Mouse (Mus musculus) granulocyte monocyte progenitor cell, adult 5-6 weeks (primary cell): ENCODE data around the gene Pkdcc. TPM values are rescaled to one million over a fixed set of nuclear protein-coding genes. Genes with fewer than 3 reads are reported as not detected.

ENCODE experiments used
- ATAC-seq: replicated peaks from 2 replicates; pipeline ENCODE4 v1.8.0; 2016; ENCODE audit warnings: mild to moderate bottlenecking, moderate TSS enrichment, inconsistent platforms; ENCODE audit not compliant: poor library complexity, severe bottlenecking
- total RNA-seq, 2 experiments: library from RNA; stranded (forward) in 1 of 2; stranded (reverse) in 1 of 2; fragments of 200-712, 200-1000 nt in 1 of 2; fragments of >200 nt in 1 of 2; fragmentation: Nextera tagmentation in 1 of 2; gene quantifications; 2 replicates each; pipeline ENCODE4 v1.2.3; 2014 to 2017

The Pkdcc gene
- total RNA-seq, 2 experiments from 2014 or later: 1.8 TPM; not detected in 1

- no peak for ATAC-seq
These were observed 23.3 kb downstream of the Pkdcc start for GRCm38 (mm10) chr17:83238123-83239058.

DNA sequence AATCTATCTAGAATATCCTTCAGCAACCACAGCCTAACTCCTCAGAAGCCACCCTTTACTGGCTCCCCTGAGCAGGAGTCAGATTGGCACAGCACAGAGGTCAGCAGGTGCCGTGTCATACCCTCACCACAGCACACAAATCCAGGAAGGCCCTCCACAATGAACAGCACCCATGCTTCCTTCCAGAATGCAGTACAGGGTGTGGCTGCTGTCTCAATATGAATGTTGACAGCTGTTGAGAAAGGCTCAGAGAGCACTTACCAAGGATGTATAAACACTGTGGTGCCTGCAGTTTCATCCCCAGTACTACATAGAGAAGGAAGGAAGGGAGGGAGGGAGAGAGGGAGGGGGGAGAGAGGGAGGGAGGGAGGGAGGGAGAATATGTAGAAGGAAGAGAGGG, 29.4 kb downstream of the Pkdcc start:
- peak; percentile 18; the same call in 1 of the 2 replicates for ATAC-seq

DNA sequence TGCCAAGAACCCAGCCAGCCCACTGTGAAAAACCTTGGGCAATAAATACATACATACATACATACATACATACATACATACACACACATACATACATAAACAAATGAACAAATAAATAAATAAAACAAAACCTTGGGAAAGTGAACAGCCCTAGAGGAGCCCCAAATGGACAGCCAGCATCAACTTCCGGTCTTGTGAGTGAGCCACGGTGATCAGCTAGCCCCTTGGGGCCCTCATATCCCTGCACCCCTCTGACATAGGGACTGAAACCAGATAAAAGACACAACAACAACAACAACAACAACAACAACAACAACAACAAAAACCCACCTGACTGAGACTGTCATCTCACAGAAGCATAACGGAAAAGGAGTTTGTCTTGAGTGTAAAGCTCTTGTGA, 30.4 kb downstream of the Pkdcc start:
- no peak for ATAC-seq

DNA sequence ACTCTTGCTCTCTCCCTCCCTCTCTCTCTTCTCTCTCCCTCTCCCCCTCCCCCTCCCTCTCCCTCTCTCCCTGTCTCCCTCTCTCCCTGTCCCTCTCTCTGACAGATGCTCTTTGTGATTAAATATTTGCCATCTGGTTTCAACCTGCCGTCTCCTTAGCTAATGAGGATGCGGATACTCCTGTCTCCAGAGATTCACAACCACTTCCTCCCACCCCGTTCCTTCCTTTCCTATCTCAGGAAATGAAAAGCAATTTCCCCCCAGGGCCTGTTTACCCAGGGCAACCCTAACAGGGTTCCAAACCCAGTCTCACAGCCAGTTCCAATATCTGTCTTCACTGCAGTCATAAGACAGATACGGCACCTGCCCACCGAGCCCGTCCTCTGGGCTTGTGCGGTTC, 31.0 kb downstream of the Pkdcc start:
- ATAC-seq: peak; percentile 46

GRCm38 (mm10) chr17:83247176-83247575, 32.1 kb downstream of the Pkdcc start:
- no peak for ATAC-seq

GRCm38 (mm10) chr17:83248467-83248866, 33.4 kb downstream of the Pkdcc start:
- no peak for ATAC-seq

DNA sequence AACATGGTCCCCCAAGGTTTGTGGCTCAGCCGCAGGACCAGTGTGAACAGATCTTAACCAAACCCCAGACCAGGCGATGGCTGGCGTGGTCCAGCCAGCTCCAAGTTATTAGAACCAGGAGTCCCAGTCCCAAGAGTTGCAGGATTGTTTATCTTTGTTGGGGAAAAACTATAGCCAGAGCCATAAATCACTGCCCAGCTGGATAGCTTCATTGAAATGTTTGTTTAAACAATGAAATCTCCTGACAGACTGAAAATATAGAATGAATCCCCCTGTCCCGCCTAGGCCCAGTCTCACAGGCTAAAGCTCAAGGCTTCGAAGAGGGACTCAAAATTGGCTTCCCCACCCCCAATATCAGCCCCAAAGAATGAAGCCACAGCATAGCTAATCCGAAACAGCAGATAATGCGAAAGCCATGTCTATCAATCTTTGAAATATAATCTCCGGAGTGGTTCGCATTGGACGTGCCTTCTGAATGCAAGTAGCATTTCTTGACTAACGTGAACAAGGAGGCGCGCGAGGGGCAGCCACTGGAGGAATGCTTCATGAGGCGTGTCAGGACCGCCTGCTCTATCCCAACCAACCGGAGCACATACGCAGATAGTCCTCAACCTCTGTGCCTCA, 35.9 kb downstream of the Pkdcc start:
- ATAC-seq: no peak

DNA sequence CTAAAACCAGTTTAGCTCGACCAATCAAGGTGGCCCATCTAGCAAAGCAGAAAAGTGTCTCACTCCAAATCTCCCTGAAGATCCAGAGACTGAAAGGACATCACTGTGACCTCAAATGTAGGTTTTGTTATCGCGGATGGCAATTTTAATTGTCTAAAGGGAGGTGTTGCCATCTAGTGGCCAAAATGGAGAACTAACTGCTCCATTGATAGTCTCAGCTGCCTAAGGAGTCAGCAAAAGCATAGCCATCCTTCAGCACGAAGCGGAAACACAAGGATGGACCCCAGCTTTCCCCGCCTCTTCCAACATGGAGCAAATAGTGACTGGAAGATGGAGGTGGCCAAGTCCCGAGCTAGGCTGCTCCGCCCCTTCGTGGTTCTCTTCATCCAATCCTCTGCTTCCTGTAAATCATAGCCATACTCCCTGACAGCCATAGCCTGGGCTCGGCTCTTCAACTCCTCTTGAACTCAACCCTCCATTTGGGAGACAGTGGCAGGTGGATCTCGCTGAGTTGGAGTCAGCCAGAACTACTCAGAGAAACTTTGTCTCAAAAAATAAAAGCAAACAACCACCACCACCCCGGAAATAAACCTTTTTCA, 38.1 kb downstream of the Pkdcc start:
- peak; percentile 86 for ATAC-seq

- peak; percentile 94 for ATAC-seq
These were observed 52.4 kb downstream of the Pkdcc start for GRCm38 (mm10) chr17:83267202-83268128.

DNA sequence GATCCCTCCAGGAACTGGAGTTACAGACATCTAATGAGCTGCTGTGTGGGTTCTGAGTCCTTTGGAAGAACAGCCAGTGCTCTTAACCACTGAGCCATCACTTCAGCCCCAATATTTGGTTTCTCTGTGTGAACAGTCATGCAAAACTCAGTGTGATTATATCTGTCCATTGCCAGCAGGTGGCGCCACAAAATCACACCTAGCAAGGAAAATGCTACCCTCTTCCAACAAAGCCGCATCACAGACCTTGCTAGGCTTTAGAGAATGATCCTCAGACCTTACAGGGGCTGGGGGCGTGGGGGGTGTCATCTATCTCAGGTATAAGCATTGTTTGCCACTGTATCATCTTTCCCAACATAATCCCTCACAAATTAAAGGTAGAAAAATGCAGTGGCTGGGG, 56.4 kb downstream of the Pkdcc start:
- ATAC-seq: no peak

DNA sequence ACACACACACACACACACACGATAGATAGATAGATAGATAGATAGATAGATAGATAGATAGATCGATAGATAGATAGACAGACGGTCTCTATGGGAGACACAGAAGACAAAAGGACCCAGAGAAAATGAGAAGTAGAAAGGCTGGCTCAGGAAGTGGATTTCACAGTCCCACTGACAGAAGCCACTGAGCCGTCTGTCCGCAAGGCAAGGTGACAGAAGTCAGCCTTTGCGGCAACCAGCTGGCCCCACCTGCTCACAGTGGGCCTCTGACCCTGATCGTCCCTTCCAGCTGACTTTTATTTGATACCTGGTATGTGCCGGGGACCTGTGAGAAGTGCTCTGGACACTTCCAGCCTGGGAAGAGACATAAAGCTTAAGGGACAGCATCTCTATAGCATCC, 57.5 kb downstream of the Pkdcc start:
- peak; percentile 17 for ATAC-seq

DNA sequence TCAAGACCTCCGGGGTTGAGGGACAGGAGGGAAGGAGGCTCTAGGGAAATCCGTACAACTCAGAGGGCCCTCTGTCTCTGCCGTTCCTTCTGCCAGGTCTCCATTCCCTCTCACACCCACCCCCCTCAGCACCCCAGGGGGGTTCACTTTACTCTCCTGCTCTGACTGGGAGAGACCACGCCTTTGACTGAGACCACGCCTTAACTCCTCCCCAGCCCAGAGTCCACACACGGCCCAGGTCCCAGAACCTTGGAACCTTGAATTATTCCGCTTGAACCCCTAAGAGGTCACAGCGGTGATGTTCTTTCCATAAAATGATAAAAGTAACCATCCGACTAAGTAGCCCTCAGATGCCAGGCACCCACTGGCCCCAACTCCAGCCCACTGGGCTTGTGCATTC, 58.5 kb downstream of the Pkdcc start:
- no peak for ATAC-seq

- peak; percentile 5; the same call in 1 of the 2 replicates for ATAC-seq
These were observed 59.0 kb downstream of the Pkdcc start for GRCm38 (mm10) chr17:83274101-83274500.

Other genes starting within 250 kb of the Pkdcc start
- 33.7 and 42.4 TPM in 2 replicates for gene Eml4, start 135.6 kb downstream of the Pkdcc start, total RNA-seq (2014; fragmentation: Nextera tagmentation)
- gene Eml4, start 135.6 kb downstream of the Pkdcc start, total RNA-seq (2017): 82.3 and 87.2 TPM in 2 replicates